ENCODE assay signal across 8 mouse cellular contexts in genomic region chr1:134106719-134107118, GRCm38 (mm10). TPM values are rescaled to one million over a fixed set of nuclear protein-coding genes. Genes with fewer than 3 reads are reported as not detected.
A peak's percentile ranks its signal among the peaks of the same experiment; 100 is the strongest.
DNase-seq lines count a peak whose midpoint lies in the region; ATAC-seq and TF ChIP-seq lines count a peak whose summit lies in the region.

No protein-coding gene starts in this region.

- peak; percentile 96 for TF ChIP-seq EP300 in heart, adult 2 months (IDR thresholded peaks at IDR 0.05; ENCODE audit: insufficient read depth, low read depth, low read length)

- H3K79me2 ChIP-seq in heart, adult 2 months (replicated peaks; ENCODE audit: control insufficient read depth, insufficient read depth, low read length), result no peaks in the 10 kb centered on the region

- peak; percentile 64 to 70 for DNase-seq in heart, adult 2 months
- DNase-seq in CD4-positive helper T cell, adult 2 months (ENCODE audit: low read depth, low spot score), result peak; percentile 78
- peak; percentile 87 for DNase-seq in brain, adult 2 months (ENCODE audit: low read depth, low spot score)

- no peak for TF ChIP-seq POLR2A in heart, adult 2 months (IDR thresholded peaks at IDR 0.05; ENCODE audit: insufficient read depth, low read depth, low read length)
- TF ChIP-seq POLR2A in small intestine, adult 2 months (IDR thresholded peaks at IDR 0.05; ENCODE audit: low read depth, low read length), result no peak

- H3K4me3 ChIP-seq in heart, adult 2 months, result no peak overlapping the region
- no peak overlapping the region for H3K4me3 ChIP-seq in heart, embryonic 11.5 days (ENCODE audit: low read depth, low read length)
- H3K4me3 ChIP-seq in intestine, embryonic 16.5 days (ENCODE audit: low read length), result no peak overlapping the region
- no peak overlapping the region for H3K4me3 ChIP-seq in lung, embryonic 16.5 days (ENCODE audit: low read length)
- H3K4me3 ChIP-seq in small intestine, adult 2 months (ENCODE audit: low read depth, low read length), result no peak overlapping the region

- ATAC-seq in heart, embryonic 11.5 days (replicated peaks; ENCODE audit: insufficient number of reproducible peaks, low FRiP score, low TSS enrichment), result no peak
- peak; percentile 83 for ATAC-seq in erythroid progenitor cell, adult 5-6 weeks (replicated peaks; ENCODE audit: low FRiP score, poor library complexity, severe bottlenecking)
- ATAC-seq in intestine, embryonic 16.5 days, result peak; percentile 69
- ATAC-seq in lung, embryonic 16.5 days (ENCODE audit: low read depth), result peak; percentile 59

- no peaks in the 10 kb centered on the region for H3K9me3 ChIP-seq in heart, embryonic 11.5 days (replicated peaks; ENCODE audit: control insufficient read depth, low read length)
- H3K9me3 ChIP-seq in intestine, embryonic 16.5 days (ENCODE audit: control insufficient read depth, low read length), result no peaks in the 10 kb centered on the region
- no peaks in the 10 kb centered on the region for H3K9me3 ChIP-seq in lung, embryonic 16.5 days (ENCODE audit: control insufficient read depth, low read length)

- H3K27me3 ChIP-seq in heart, adult 2 months (ENCODE audit: control insufficient read depth, insufficient read depth, low read length), result no peaks in the 10 kb centered on the region
- H3K27me3 ChIP-seq in heart, embryonic 11.5 days (ENCODE audit: control insufficient read depth, insufficient read depth, low read length), result peaks cover 2% of the 10 kb centered on the region; the same call in 1 of the 2 replicates
- no peaks in the 10 kb centered on the region for H3K27me3 ChIP-seq in intestine, embryonic 16.5 days (replicated peaks; ENCODE audit: control insufficient read depth, insufficient read depth, low read length)
- H3K27me3 ChIP-seq in lung, embryonic 16.5 days (ENCODE audit: control insufficient read depth, insufficient read depth, low read depth, low read length), result no peaks in the 10 kb centered on the region
- H3K27me3 ChIP-seq in small intestine, adult 2 months (ENCODE audit: control insufficient read depth, insufficient read depth, low read length), result no peaks in the 10 kb centered on the region

- H3K9ac ChIP-seq in heart, adult 2 months (ENCODE audit: low read depth, low read length), result no peak overlapping the region
- no peak overlapping the region for H3K9ac ChIP-seq in heart, embryonic 11.5 days (ENCODE audit: low read depth, low read length)
- H3K9ac ChIP-seq in intestine, embryonic 16.5 days (ENCODE audit: low read depth, low read length), result no peak overlapping the region
- no peak overlapping the region for H3K9ac ChIP-seq in lung, embryonic 16.5 days (ENCODE audit: low read length)

- 7% methylated on average over 5 of the region's 5 CpGs for WGBS in heart, adult 2 months
- 4% methylated on average over 5 of the region's 5 CpGs for WGBS in heart, embryonic 11.5 days (ENCODE audit: insufficient replicate concordance)
- 3% methylated on average over 5 of the region's 5 CpGs for WGBS in intestine, embryonic 16.5 days
- WGBS in lung, embryonic 16.5 days, result 2% methylated on average over 5 of the region's 5 CpGs
- WGBS in small intestine, adult 2 months, result under 1% methylated on average over 5 of the region's 5 CpGs

- H3K36me3 ChIP-seq in heart, adult 2 months (ENCODE audit: control insufficient read depth, insufficient read depth, low read length), result no peaks in the 10 kb centered on the region
- no peaks in the 10 kb centered on the region for H3K36me3 ChIP-seq in heart, embryonic 11.5 days (ENCODE audit: control insufficient read depth, insufficient read depth, low read length)
- H3K36me3 ChIP-seq in intestine, embryonic 16.5 days (ENCODE audit: control insufficient read depth, insufficient read depth, low read length), result no peaks in the 10 kb centered on the region
- no peaks in the 10 kb centered on the region for H3K36me3 ChIP-seq in lung, embryonic 16.5 days (ENCODE audit: control insufficient read depth, insufficient read depth, low read length)
- no peaks in the 10 kb centered on the region for H3K36me3 ChIP-seq in small intestine, adult 2 months (ENCODE audit: control insufficient read depth, insufficient read depth, low read length)

- no peak overlapping the region for H3K27ac ChIP-seq in heart, adult 2 months
- H3K27ac ChIP-seq in heart, embryonic 11.5 days (ENCODE audit: low read depth, low read length), result no peak overlapping the region
- no peak overlapping the region for H3K27ac ChIP-seq in intestine, embryonic 16.5 days (ENCODE audit: low read length)
- no peak overlapping the region for H3K27ac ChIP-seq in lung, embryonic 16.5 days (ENCODE audit: low read length)
- H3K27ac ChIP-seq in small intestine, adult 2 months (ENCODE audit: insufficient read depth, low read depth, low read length), result peak overlapping the region; percentile 33

- no peak overlapping the region for H3K4me2 ChIP-seq in heart, embryonic 11.5 days
- H3K4me2 ChIP-seq in intestine, embryonic 16.5 days (ENCODE audit: low read depth, low read length), result no peak overlapping the region
- no peak overlapping the region for H3K4me2 ChIP-seq in lung, embryonic 16.5 days (ENCODE audit: low read depth, low read length)

- TF ChIP-seq CTCF in heart, adult 2 months (IDR thresholded peaks at IDR 0.05), result peak; percentile 94
- peak; percentile 82; the same call in 1 of the 2 replicates for TF ChIP-seq CTCF in small intestine, adult 2 months (IDR thresholded peaks at IDR 0.05; ENCODE audit: extremely low read depth, insufficient read length, insufficient replicate concordance, low read depth, low read length)

- H3K4me1 ChIP-seq in heart, adult 2 months (ENCODE audit: control insufficient read depth, insufficient read depth, low read length), result peaks cover 6% of the 10 kb centered on the region
- peaks cover 4% of the 10 kb centered on the region; the same call in 1 of the 2 replicates for H3K4me1 ChIP-seq in heart, embryonic 11.5 days (ENCODE audit: control insufficient read depth, insufficient read depth, low read length)
- H3K4me1 ChIP-seq in intestine, embryonic 16.5 days (ENCODE audit: control insufficient read depth, insufficient read depth, low read length), result no peaks in the 10 kb centered on the region
- H3K4me1 ChIP-seq in lung, embryonic 16.5 days (replicated peaks; ENCODE audit: control insufficient read depth, insufficient read depth, low read length), result peaks cover 18% of the 10 kb centered on the region
- peaks cover 12% of the 10 kb centered on the region; the same call in 1 of the 2 replicates for H3K4me1 ChIP-seq in small intestine, adult 2 months (ENCODE audit: control insufficient read depth, insufficient read depth, insufficient read length, low read length)

- intact Hi-C loops in heart, adult 2 months (cut with DNase I), result loop anchor here (1.0 to 10.0 kb wide), 3 partner anchors 53 to 372 kb away; no protein-coding TSS in a partner anchor

RNA-seq across cellular contexts. Expression of gene Chit1, which starts 4.3 kb away (rescaled TPM):
- total RNA-seq in heart, adult 2 months (2021), result not detected
- 0.16 TPM in 1 of 2 replicates, not detected in the other for polyA plus RNA-seq in heart, adult 2 months (2012; rRNA removed)
- 1.7 and 1.9 TPM in 2 replicates for polyA plus RNA-seq in heart, embryonic 11.5 days (2014; fragmentation: Nextera tagmentation; extraction: Ambion mirVana)
- total RNA-seq in erythroid progenitor cell, adult 5-6 weeks (2015; ENCODE audit: low replicate concordance), result 1.1 and 4.2 TPM in 2 replicates
- not detected in 2 replicates for total RNA-seq in erythroid progenitor cell, adult 5-6 weeks (2017; ENCODE audit: low replicate concordance)
- polyA plus RNA-seq in intestine, embryonic 16.5 days (2015; fragmentation: Nextera tagmentation; extraction: Ambion mirVana), result not detected in 2 replicates
- 0.09 and 0.24 TPM in 2 replicates for polyA plus RNA-seq in lung, embryonic 16.5 days (2015; fragmentation: Nextera tagmentation; extraction: Ambion mirVana)
- polyA plus RNA-seq in small intestine, adult 2 months (2012; rRNA removed), result 1.6 TPM in 1 of 2 replicates, not detected in the other

RNA-seq across cellular contexts. Expression of gene Btg2, which starts 27.8 kb away (rescaled TPM):
- total RNA-seq in heart, adult 2 months (2021), result 10 to 100 TPM; 29.9 to 31.0 TPM
- 33.5 and 35.9 TPM in 2 replicates for polyA plus RNA-seq in heart, adult 2 months (2012; rRNA removed)
- 31.7 and 35.6 TPM in 2 replicates for polyA plus RNA-seq in heart, embryonic 11.5 days (2014; fragmentation: Nextera tagmentation; extraction: Ambion mirVana)
- total RNA-seq in erythroid progenitor cell, adult 5-6 weeks (2015; ENCODE audit: low replicate concordance), result 156 and 184 TPM in 2 replicates
- 261 and 289 TPM in 2 replicates for total RNA-seq in erythroid progenitor cell, adult 5-6 weeks (2017; ENCODE audit: low replicate concordance)
- 42.9 and 43.2 TPM in 2 replicates for polyA plus RNA-seq in intestine, embryonic 16.5 days (2015; fragmentation: Nextera tagmentation; extraction: Ambion mirVana)
- 130 and 135 TPM in 2 replicates for polyA plus RNA-seq in lung, embryonic 16.5 days (2015; fragmentation: Nextera tagmentation; extraction: Ambion mirVana)
- 18.0 and 73.7 TPM in 2 replicates for polyA plus RNA-seq in small intestine, adult 2 months (2012; rRNA removed)
